Mouse (Mus musculus): ENCODE data around the gene Ksr2.

DNA sequence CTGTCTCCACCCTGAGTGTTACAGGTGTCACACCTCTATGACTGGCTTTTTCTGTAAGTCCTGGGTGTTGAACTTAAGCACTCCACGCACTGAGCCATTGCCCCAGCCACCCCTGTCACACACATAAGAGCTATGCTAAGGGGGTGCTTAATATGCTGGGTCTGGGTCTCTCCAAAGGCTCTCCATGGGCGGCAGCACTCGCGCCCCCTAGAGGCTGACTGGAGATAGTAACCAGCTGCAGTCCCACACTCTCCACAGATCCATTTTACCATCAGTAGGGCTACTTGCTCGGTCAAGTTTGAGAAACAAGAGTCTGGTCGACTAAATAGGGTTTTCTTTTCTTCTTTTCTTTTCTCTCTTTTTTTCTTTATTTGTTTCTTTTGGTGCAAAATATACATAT is 33.9 kb downstream of the Ksr2 start:
- no peak for TF ChIP-seq TAL1 (IDR thresholded peaks at IDR 0.05; ENCODE audit: low read length)
- TF ChIP-seq GATA1 (IDR thresholded peaks at IDR 0.05; ENCODE audit: low read length): no peak

All from erythroblast, embryonic 14.5 days (primary cell).